Mouse (Mus musculus): ENCODE measurements around the gene Dock6.
"Not testable (repeated sequence)": the region's sequence is repeated elsewhere in the genome, so short reads cannot be mapped to it uniquely, and the experiment has no call there.

DNA sequence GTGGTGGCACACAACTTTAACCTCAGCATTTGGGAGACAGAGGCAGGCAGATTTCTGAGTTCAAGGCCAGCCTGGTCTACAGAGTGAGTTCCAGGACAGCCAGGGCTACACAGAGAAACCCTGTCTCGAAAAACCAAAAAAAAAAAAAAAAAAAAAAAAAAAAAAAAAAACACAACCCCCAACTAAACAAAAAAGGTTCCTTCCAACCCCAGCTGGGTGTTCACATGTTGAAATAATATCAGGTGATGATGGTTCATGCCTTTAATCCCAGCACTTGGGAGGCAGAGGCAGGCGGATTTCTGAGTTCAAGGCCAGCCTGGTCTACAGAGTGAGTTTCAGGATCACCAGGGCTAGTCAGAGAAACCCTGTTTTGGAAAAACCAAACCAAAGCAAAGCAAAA, 66.1 kb downstream of the Dock6 start:
- TF ChIP-seq CTCF (IDR thresholded peaks at IDR 0.05; ENCODE audit: extremely low read depth, insufficient read depth, insufficient read length, insufficient replicate concordance); POLR2A (IDR thresholded peaks at IDR 0.05; ENCODE audit: low read depth, low read length): not testable (repeated sequence)
